Mouse (Mus musculus): ENCODE data around the gene Olfr556. TPM values are rescaled to one million over a fixed set of nuclear protein-coding genes. Genes with fewer than 3 reads are reported as not detected.

Olfr556 gene
- not detected for polyA plus RNA-seq (2014; fragmentation: Illumina TruSeq; extraction: RNeasy Lipid Tissue Mini Kit (QIAGEN cat#74804))

GRCm38 (mm10) chr7:102664599-102664998, at the start of gene Olfr556:
Gene Olfr556 (plus strand): TSS chr7:102664899.

GRCm38 (mm10) chr7:102618118-102618517, 46.6 kb upstream of the Olfr556 start, which contains the start of gene Olfr553:
Gene Olfr553 (minus strand): TSS chr7:102618218.

GRCm38 (mm10) chr7:102638132-102638531, 26.6 kb upstream of the Olfr556 start, which contains the start of gene Olfr554:
Gene Olfr554 (plus strand): TSS chr7:102638432.

GRCm38 (mm10) chr7:102658523-102658922, 6.2 kb upstream of the Olfr556 start, which contains the start of gene Olfr555:
Gene Olfr555 (plus strand): TSS chr7:102658823.

GRCm38 (mm10) chr7:102686944-102687501, 22.3 kb downstream of the Olfr556 start, which contains the start of gene Trim68:
Gene Trim68 (minus strand): TSS chr7:102687327.

DNA sequence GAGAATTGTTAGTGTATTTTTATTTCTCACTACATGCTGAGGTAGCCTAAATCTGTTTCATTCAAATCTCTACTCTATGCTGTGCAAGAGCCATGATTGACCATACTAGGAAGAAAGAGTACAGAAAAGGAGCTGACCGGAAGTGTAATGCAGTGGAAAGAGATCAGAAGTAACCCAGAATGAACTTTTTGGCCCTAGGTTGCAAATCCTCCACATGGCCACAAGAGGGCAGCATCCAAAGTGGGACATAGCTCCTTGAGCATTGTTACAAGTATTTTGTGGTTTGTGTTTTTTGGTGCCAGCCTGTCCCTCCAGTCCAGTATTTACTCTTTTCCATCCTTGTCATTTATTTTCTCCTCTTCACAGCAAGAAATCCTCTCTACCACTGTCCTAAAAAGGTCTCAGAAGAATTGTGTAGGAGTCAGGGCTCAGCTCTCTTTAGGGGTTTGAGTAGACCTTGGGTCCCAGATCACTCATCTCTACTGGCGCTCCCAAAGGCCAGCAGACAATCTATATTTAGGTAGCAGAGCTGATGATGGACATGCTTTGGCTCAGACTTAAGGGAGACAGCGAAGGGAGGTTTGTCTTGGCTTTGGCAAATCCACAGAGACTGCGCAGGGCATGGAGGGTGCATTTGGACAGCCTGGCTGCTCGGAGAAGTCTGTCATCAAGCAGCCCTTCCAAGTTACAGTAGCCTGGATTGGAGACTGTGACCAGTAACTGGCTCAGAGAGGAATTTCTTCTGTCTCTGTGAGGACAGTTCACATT, 30.8 kb downstream of the Olfr556 start, which contains the start of gene Olfr557:
Gene Olfr557, plus strand, starts transcription at position 553 of the 768 bp plus-strand sequence.

GRCm38 (mm10) chr7:102701915-102702314, 37.2 kb downstream of the Olfr556 start, which contains the start of gene Olfr558:
Gene Olfr558 (plus strand): TSS chr7:102702215.

DNA sequence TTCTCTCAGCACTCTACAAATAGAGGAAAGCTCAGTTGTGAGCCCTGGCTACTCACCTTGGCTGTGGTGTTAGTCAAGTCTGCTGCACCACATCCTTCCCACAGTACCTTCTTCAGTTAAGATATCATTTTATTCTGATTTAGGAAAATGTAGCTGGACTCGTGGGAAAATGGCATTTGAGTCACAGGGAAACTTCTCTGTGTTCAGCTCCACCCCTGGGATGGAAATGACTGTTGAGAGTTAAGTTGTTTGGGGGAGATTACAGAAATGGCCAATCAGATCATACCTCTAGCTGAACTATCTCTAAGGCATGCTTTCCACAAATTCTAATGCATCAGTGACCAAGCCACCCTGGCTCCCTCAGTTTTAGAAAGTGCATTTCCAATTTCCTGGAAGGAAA, 54.3 kb downstream of the Olfr556 start, which contains the start of gene Olfr33:
Gene Olfr33, minus strand, starts transcription at position 101 of the 400 bp plus-strand sequence.

Other genes with a start within 250 kb of the Olfr556 start
- gene Rrm1, start 223.2 kb upstream of the Olfr556 start, polyA plus RNA-seq (2014; fragmentation: Illumina TruSeq; extraction: RNeasy Lipid Tissue Mini Kit (QIAGEN cat#74804)): 117 TPM
- gene Olfr543, start 183.2 kb upstream of the Olfr556 start, polyA plus RNA-seq (2014; fragmentation: Illumina TruSeq; extraction: RNeasy Lipid Tissue Mini Kit (QIAGEN cat#74804)): not detected
- not detected for gene Olfr544, start 176.6 kb upstream of the Olfr556 start, polyA plus RNA-seq (2014; fragmentation: Illumina TruSeq; extraction: RNeasy Lipid Tissue Mini Kit (QIAGEN cat#74804))
- gene Olfr545, start 165.3 kb upstream of the Olfr556 start, polyA plus RNA-seq (2014; fragmentation: Illumina TruSeq; extraction: RNeasy Lipid Tissue Mini Kit (QIAGEN cat#74804)): not detected
- not detected for gene Olfr547, start 130.2 kb upstream of the Olfr556 start, polyA plus RNA-seq (2014; fragmentation: Illumina TruSeq; extraction: RNeasy Lipid Tissue Mini Kit (QIAGEN cat#74804))
- not detected for gene Olfr548-ps1, start 124.0 kb upstream of the Olfr556 start, polyA plus RNA-seq (2014; fragmentation: Illumina TruSeq; extraction: RNeasy Lipid Tissue Mini Kit (QIAGEN cat#74804))
- gene Olfr549, start 115.0 kb upstream of the Olfr556 start, polyA plus RNA-seq (2014; fragmentation: Illumina TruSeq; extraction: RNeasy Lipid Tissue Mini Kit (QIAGEN cat#74804)): not detected
- 13.1 TPM for gene Trim21, start 99.4 kb upstream of the Olfr556 start, polyA plus RNA-seq (2014; fragmentation: Illumina TruSeq; extraction: RNeasy Lipid Tissue Mini Kit (QIAGEN cat#74804))
- not detected for gene Olfr550, start 93.5 kb upstream of the Olfr556 start, polyA plus RNA-seq (2014; fragmentation: Illumina TruSeq; extraction: RNeasy Lipid Tissue Mini Kit (QIAGEN cat#74804))
- not detected for gene Olfr551, start 73.0 kb upstream of the Olfr556 start, polyA plus RNA-seq (2014; fragmentation: Illumina TruSeq; extraction: RNeasy Lipid Tissue Mini Kit (QIAGEN cat#74804))
- not detected for gene Olfr552, start 67.1 kb upstream of the Olfr556 start, polyA plus RNA-seq (2014; fragmentation: Illumina TruSeq; extraction: RNeasy Lipid Tissue Mini Kit (QIAGEN cat#74804))
- gene Olfr553, start 46.7 kb upstream of the Olfr556 start, polyA plus RNA-seq (2014; fragmentation: Illumina TruSeq; extraction: RNeasy Lipid Tissue Mini Kit (QIAGEN cat#74804)): not detected
- not detected for gene Olfr554, start 26.5 kb upstream of the Olfr556 start, polyA plus RNA-seq (2014; fragmentation: Illumina TruSeq; extraction: RNeasy Lipid Tissue Mini Kit (QIAGEN cat#74804))
- gene Olfr555, start 6.1 kb upstream of the Olfr556 start, polyA plus RNA-seq (2014; fragmentation: Illumina TruSeq; extraction: RNeasy Lipid Tissue Mini Kit (QIAGEN cat#74804)): not detected
- gene Trim68, start 22.4 kb downstream of the Olfr556 start, polyA plus RNA-seq (2014; fragmentation: Illumina TruSeq; extraction: RNeasy Lipid Tissue Mini Kit (QIAGEN cat#74804)): 6.5 TPM
- gene Olfr557, start 31.0 kb downstream of the Olfr556 start, polyA plus RNA-seq (2014; fragmentation: Illumina TruSeq; extraction: RNeasy Lipid Tissue Mini Kit (QIAGEN cat#74804)): not detected
- 10.3 TPM for gene Olfr558, start 37.3 kb downstream of the Olfr556 start, polyA plus RNA-seq (2014; fragmentation: Illumina TruSeq; extraction: RNeasy Lipid Tissue Mini Kit (QIAGEN cat#74804))
- not detected for gene Olfr33, start 54.2 kb downstream of the Olfr556 start, polyA plus RNA-seq (2014; fragmentation: Illumina TruSeq; extraction: RNeasy Lipid Tissue Mini Kit (QIAGEN cat#74804))
- gene Olfr559, start 62.6 kb downstream of the Olfr556 start, polyA plus RNA-seq (2014; fragmentation: Illumina TruSeq; extraction: RNeasy Lipid Tissue Mini Kit (QIAGEN cat#74804)): not detected
- gene Olfr560, start 94.5 kb downstream of the Olfr556 start, polyA plus RNA-seq (2014; fragmentation: Illumina TruSeq; extraction: RNeasy Lipid Tissue Mini Kit (QIAGEN cat#74804)): not detected
- gene Olfr78, start 94.6 kb downstream of the Olfr556 start, polyA plus RNA-seq (2014; fragmentation: Illumina TruSeq; extraction: RNeasy Lipid Tissue Mini Kit (QIAGEN cat#74804)): 0.43 TPM
- not detected for gene Olfr561, start 106.3 kb downstream of the Olfr556 start, polyA plus RNA-seq (2014; fragmentation: Illumina TruSeq; extraction: RNeasy Lipid Tissue Mini Kit (QIAGEN cat#74804))
- gene Olfr564, start 138.6 kb downstream of the Olfr556 start, polyA plus RNA-seq (2014; fragmentation: Illumina TruSeq; extraction: RNeasy Lipid Tissue Mini Kit (QIAGEN cat#74804)): not detected
- gene Olfr566, start 193.9 kb downstream of the Olfr556 start, polyA plus RNA-seq (2014; fragmentation: Illumina TruSeq; extraction: RNeasy Lipid Tissue Mini Kit (QIAGEN cat#74804)): not detected
- gene Olfr568, start 212.2 kb downstream of the Olfr556 start, polyA plus RNA-seq (2014; fragmentation: Illumina TruSeq; extraction: RNeasy Lipid Tissue Mini Kit (QIAGEN cat#74804)): not detected
- not detected for gene Olfr569, start 226.0 kb downstream of the Olfr556 start, polyA plus RNA-seq (2014; fragmentation: Illumina TruSeq; extraction: RNeasy Lipid Tissue Mini Kit (QIAGEN cat#74804))
- gene Olfr570, start 229.7 kb downstream of the Olfr556 start, polyA plus RNA-seq (2014; fragmentation: Illumina TruSeq; extraction: RNeasy Lipid Tissue Mini Kit (QIAGEN cat#74804)): not detected